Mouse (Mus musculus) liver, embryonic 12.5 days (tissue): ENCODE measurements at regions not wholly inside any gene's neighbourhood (a gene's known extent, or its start where the extent isn't known, plus 50 kb on each side); places are given as distances from the start of the nearest gene placed in this dataset.

ENCODE experiments used
- ATAC-seq: fragments of 200-750 bp; cut with Nextera tagmentation; 2 replicates; pipeline ENCODE4 v1.8.0; 2017; ENCODE audit warnings: moderate number of reproducible peaks, mild to moderate bottlenecking, moderate library complexity
- H3K27ac ChIP-seq: fragments of 300-500 bp; sonication (generic); 2 replicates; pipeline ENCODE4 v1.5.1; 2016; ENCODE audit warnings: mild to moderate bottlenecking
- H3K27me3 ChIP-seq: fragments of 300-500 bp; sonication (generic); replicated peaks from 2 replicates; pipeline ENCODE4 v1.6.1; 2016; ENCODE audit warnings: mild to moderate bottlenecking, moderate library complexity
- H3K36me3 ChIP-seq: fragments of 300-500 bp; sonication (generic); 2 replicates; pipeline ENCODE4 v1.6.1; 2016; ENCODE audit warnings: mild to moderate bottlenecking, moderate library complexity
- H3K4me1 ChIP-seq: fragments of 300-500 bp; sonication (generic); 2 replicates; pipeline ENCODE4 v1.6.1; 2016
- H3K4me2 ChIP-seq: fragments of 300-500 bp; sonication (generic); 2 replicates; pipeline ENCODE4 v1.6.1; 2016; ENCODE audit warnings: mild to moderate bottlenecking, moderate library complexity
- H3K4me3 ChIP-seq: fragments of 300-500 bp; sonication (generic); 2 replicates; pipeline ENCODE4 v1.5.1; 2016; ENCODE audit warnings: mild to moderate bottlenecking, moderate library complexity
- H3K9ac ChIP-seq: fragments of 300-500 bp; sonication (generic); 2 replicates; pipeline ENCODE4 v1.6.1; 2016; ENCODE audit warnings: mild to moderate bottlenecking, moderate library complexity
- H3K9me3 ChIP-seq: fragments of 300-500 bp; sonication (generic); replicated peaks from 2 replicates; pipeline ENCODE4 v1.6.1; 2016; ENCODE audit warnings: mild to moderate bottlenecking, moderate library complexity
- WGBS: fragments of 180-500 bp; shearing (Covaris S2); methylation state at CpG from one replicate; pipeline ENCODE4 v1.1.7; 2016; ENCODE audit not compliant: insufficient replicate concordance; 5-methylcytosine and 5-hydroxymethylcytosine counted together

- no peak for ATAC-seq
- Histone ChIP-seq H3K9ac (no peak overlapping the region), H3K27ac (no peak overlapping the region), H3K36me3 (no peaks in the 10 kb centered on the region), H3K4me1 (no peaks in the 10 kb centered on the region), H3K9me3 (no peaks in the 10 kb centered on the region), H3K4me3 (no peak overlapping the region), H3K4me2 (no peak overlapping the region), H3K27me3 (no peaks in the 10 kb centered on the region)
- WGBS, result 69% methylated on average over 7 of the region's 7 CpGs
These were observed 136.7 kb upstream of the Hdac4 start for GRCm38 (mm10) chr1:92332248-92332584.

- Histone ChIP-seq H3K4me3 (no peak overlapping the region), H3K9ac (no peak overlapping the region), H3K4me2 (no peak overlapping the region), H3K9me3 (no peaks in the 10 kb centered on the region), H3K36me3 (no peaks in the 10 kb centered on the region), H3K27ac (no peak overlapping the region), H3K27me3 (no peaks in the 10 kb centered on the region), H3K4me1 (no peaks in the 10 kb centered on the region)
- ATAC-seq, result no peak
- 50% methylated on average over 5 of the region's 5 CpGs for whole genome bisulfite sequencing
These were observed 136.2 kb upstream of the Hdac4 start for GRCm38 (mm10) chr1:92331559-92332247.

GRCm38 (mm10) chr1:92330181-92330580, 134.7 kb upstream of the Hdac4 start:
- WGBS, result 68% methylated on average over 5 of the region's 5 CpGs
- no peaks in the 10 kb centered on the region for H3K9me3 ChIP-seq
- no peaks in the 10 kb centered on the region for H3K27me3 ChIP-seq
- no peaks in the 10 kb centered on the region for H3K4me1 ChIP-seq
- no peak overlapping the region for H3K9ac ChIP-seq
- H3K36me3 ChIP-seq, result no peaks in the 10 kb centered on the region
- no peak overlapping the region for H3K4me2 ChIP-seq
- H3K4me3 ChIP-seq, result no peak overlapping the region
- H3K27ac ChIP-seq, result no peak overlapping the region
- ATAC-seq, result no peak

GRCm38 (mm10) chr1:92329491-92329890, 134.0 kb upstream of the Hdac4 start:
- Histone ChIP-seq H3K4me1 (no peaks in the 10 kb centered on the region), H3K27ac (no peak overlapping the region), H3K4me3 (no peak overlapping the region), H3K9me3 (no peaks in the 10 kb centered on the region), H3K36me3 (no peaks in the 10 kb centered on the region), H3K27me3 (no peaks in the 10 kb centered on the region), H3K4me2 (no peak overlapping the region), H3K9ac (no peak overlapping the region)
- 65% methylated on average over 7 of the region's 7 CpGs for WGBS
- no peak for ATAC-seq

GRCm38 (mm10) chr1:92327141-92327540, 131.6 kb upstream of the Hdac4 start:
- WGBS, result 61% methylated on average over 6 of the region's 6 CpGs
- no peak overlapping the region for H3K4me2 ChIP-seq
- no peak for ATAC-seq
- H3K9me3 ChIP-seq, result no peaks in the 10 kb centered on the region
- H3K4me1 ChIP-seq, result no peaks in the 10 kb centered on the region
- no peaks in the 10 kb centered on the region for H3K36me3 ChIP-seq
- no peaks in the 10 kb centered on the region for H3K27me3 ChIP-seq
- H3K4me3 ChIP-seq, result no peak overlapping the region
- no peak overlapping the region for H3K9ac ChIP-seq
- H3K27ac ChIP-seq, result no peak overlapping the region

- Histone ChIP-seq H3K27ac (no peak overlapping the region), H3K27me3 (no peaks in the 10 kb centered on the region), H3K9me3 (no peaks in the 10 kb centered on the region), H3K4me1 (no peaks in the 10 kb centered on the region), H3K4me3 (no peak overlapping the region), H3K9ac (no peak overlapping the region), H3K36me3 (no peaks in the 10 kb centered on the region), H3K4me2 (no peak overlapping the region)
- 63% methylated on average over 7 of the region's 7 CpGs for WGBS
- ATAC-seq, result no peak
These were observed 129.8 kb upstream of the Hdac4 start for GRCm38 (mm10) chr1:92325281-92325680.

- Histone ChIP-seq H3K4me2 (no peak overlapping the region), H3K9me3 (no peaks in the 10 kb centered on the region), H3K4me1 (no peaks in the 10 kb centered on the region), H3K27ac (no peak overlapping the region), H3K36me3 (no peaks in the 10 kb centered on the region), H3K4me3 (no peak overlapping the region), H3K27me3 (no peaks in the 10 kb centered on the region), H3K9ac (no peak overlapping the region)
- 62% methylated on average over 14 of the region's 14 CpGs for WGBS
- ATAC-seq, result no peak
These were observed 128.8 kb upstream of the Hdac4 start for GRCm38 (mm10) chr1:92324091-92324950.

- H3K27me3 ChIP-seq, result no peaks in the 10 kb centered on the region
- 0 out of 2 replicates have a peak, but pooled peaks cover 3% of the 10 kb centered on the region for H3K4me1 ChIP-seq
- 58% methylated on average over 4 of the region's 4 CpGs for WGBS
- H3K36me3 ChIP-seq, result no peaks in the 10 kb centered on the region
- ATAC-seq, result no peak
- H3K4me3 ChIP-seq, result no peak overlapping the region
- H3K9ac ChIP-seq, result no peak overlapping the region
- H3K4me2 ChIP-seq, result no peak overlapping the region
- H3K27ac ChIP-seq, result no peak overlapping the region
- H3K9me3 ChIP-seq, result no peaks in the 10 kb centered on the region
These were observed 121.6 kb upstream of the Hdac4 start for GRCm38 (mm10) chr1:92317131-92317530.

- peak overlapping the region; percentile 17; the same call in 1 of the 2 replicates for H3K4me2 ChIP-seq
- H3K4me1 ChIP-seq, result 0 out of 2 replicates have a peak, but pooled peaks cover 3% of the 10 kb centered on the region
- ATAC-seq, result no peak
- H3K36me3 ChIP-seq, result no peaks in the 10 kb centered on the region
- H3K27ac ChIP-seq, result no peak overlapping the region
- no peak overlapping the region for H3K9ac ChIP-seq
- no peak overlapping the region for H3K4me3 ChIP-seq
- no peaks in the 10 kb centered on the region for H3K9me3 ChIP-seq
- WGBS, result 16% methylated on average over 10 of the region's 10 CpGs
- no peaks in the 10 kb centered on the region for H3K27me3 ChIP-seq
These were observed 120.8 kb upstream of the Hdac4 start for GRCm38 (mm10) chr1:92316191-92316723.

GRCm38 (mm10) chr1:92313001-92313597, 117.6 kb upstream of the Hdac4 start:
- no peaks in the 10 kb centered on the region for H3K36me3 ChIP-seq

GRCm38 (mm10) chr1:92309883-92310282, 114.4 kb upstream of the Hdac4 start:
- 66% methylated on average over 2 of the region's 2 CpGs for WGBS

More at GRCm38 (mm10) chr1:92313001-92313597, 117.6 kb upstream of the Hdac4 start:
- no peak for ATAC-seq
- Histone ChIP-seq H3K4me2 (no peak overlapping the region), H3K27me3 (no peaks in the 10 kb centered on the region), H3K4me3 (no peak overlapping the region), H3K9ac (no peak overlapping the region), H3K27ac (no peak overlapping the region), H3K9me3 (no peaks in the 10 kb centered on the region), H3K4me1 (0 out of 2 replicates have a peak, but pooled peaks cover 3% of the 10 kb centered on the region)
- WGBS, result 77% methylated on average over 16 of the region's 16 CpGs

GRCm38 (mm10) chr1:92309381-92309780, 113.9 kb upstream of the Hdac4 start:
- H3K36me3 ChIP-seq, result no peaks in the 10 kb centered on the region

More at GRCm38 (mm10) chr1:92309883-92310282, 114.4 kb upstream of the Hdac4 start:
- Histone ChIP-seq H3K9me3 (no peaks in the 10 kb centered on the region), H3K9ac (no peak overlapping the region), H3K27ac (no peak overlapping the region), H3K4me2 (no peak overlapping the region), H3K4me1 (no peaks in the 10 kb centered on the region), H3K27me3 (no peaks in the 10 kb centered on the region), H3K4me3 (no peak overlapping the region), H3K36me3 (no peaks in the 10 kb centered on the region)
- no peak for ATAC-seq

More at GRCm38 (mm10) chr1:92309381-92309780, 113.9 kb upstream of the Hdac4 start:
- H3K4me3 ChIP-seq, result no peak overlapping the region
- no peaks in the 10 kb centered on the region for H3K9me3 ChIP-seq
- H3K9ac ChIP-seq, result no peak overlapping the region
- WGBS, result 72% methylated on average over 6 of the region's 6 CpGs
- no peaks in the 10 kb centered on the region for H3K27me3 ChIP-seq
- H3K27ac ChIP-seq, result no peak overlapping the region
- no peak for ATAC-seq
- H3K4me1 ChIP-seq, result no peaks in the 10 kb centered on the region
- no peak overlapping the region for H3K4me2 ChIP-seq
